Mouse (Mus musculus): ENCODE data around the gene Mucl3. TPM values are rescaled to one million over a fixed set of nuclear protein-coding genes. Genes with fewer than 3 reads are reported as not detected.

Gene Mucl3
- polyA plus RNA-seq (2015; fragmentation: Nextera tagmentation; extraction: Ambion mirVana): not detected in 2 replicates

GRCm38 (mm10) chr17:35643609-35644236 is at the start of gene Mucl3:
TSS of gene Mucl3 (minus strand) at chr17:35643695.
- Histone ChIP-seq H3K27ac (ENCODE audit: low read depth) (no peak within 1 kb of the TSS), H3K9ac (replicated peaks) (no peak within 1 kb of the TSS), H3K4me3 (ENCODE audit: low read depth, low read length) (no peak within 1 kb of the TSS), H3K9me3 (ENCODE audit: low read length) (no peaks in the 10 kb centered on the region), H3K36me3 (replicated peaks; ENCODE audit: insufficient read depth, low read length) (no peaks in the 10 kb centered on the region), H3K27me3 (ENCODE audit: insufficient read depth, low read length) (no peaks in the 10 kb centered on the region; the same call in none of the 2 replicates), H3K4me2 (ENCODE audit: low read depth, low read length) (no peak within 1 kb of the TSS), H3K4me1 (ENCODE audit: insufficient read depth) (no peaks in the 10 kb centered on the region)
- ATAC-seq (no peak; the same call in 1 of the 2 replicates), DNase-seq (no peak)
- TF ChIP-seq CTCF (IDR thresholded peaks at IDR 0.05; ENCODE audit: low read depth): no peak
- TF ChIP-seq EP300 (IDR thresholded peaks at IDR 0.05; ENCODE audit: low read depth): no peak
- 61% methylated on average over 13 of the region's 13 CpGs for WGBS (ENCODE audit: insufficient replicate concordance)

- Histone ChIP-seq H3K27me3 (ENCODE audit: insufficient read depth, low read length) (peaks cover 2% of the 10 kb centered on the region; the same call in 1 of the 2 replicates), H3K4me1 (ENCODE audit: insufficient read depth) (no peaks in the 10 kb centered on the region), H3K4me2 (ENCODE audit: low read depth, low read length) (no peak overlapping the region), H3K9ac (replicated peaks) (no peak overlapping the region), H3K9me3 (ENCODE audit: low read length) (no peaks in the 10 kb centered on the region), H3K4me3 (ENCODE audit: low read depth, low read length) (no peak overlapping the region), H3K36me3 (replicated peaks; ENCODE audit: insufficient read depth, low read length) (no peaks in the 10 kb centered on the region), H3K27ac (ENCODE audit: low read depth) (no peak overlapping the region)
- DNase-seq (no peak), ATAC-seq (no peak)
- no peak for TF ChIP-seq EP300 (IDR thresholded peaks at IDR 0.05; ENCODE audit: low read depth)
- TF ChIP-seq CTCF (IDR thresholded peaks at IDR 0.05; ENCODE audit: low read depth): no peak
- WGBS (ENCODE audit: insufficient replicate concordance): 26% methylated on average over 4 of the region's 4 CpGs
Measured at GRCm38 (mm10) chr17:35692368-35692767, 48.9 kb upstream of the Mucl3 start.

GRCm38 (mm10) chr17:35691811-35692210 is 48.3 kb upstream of the Mucl3 start:
- Histone ChIP-seq H3K4me3 (ENCODE audit: low read depth, low read length) (no peak overlapping the region), H3K27me3 (ENCODE audit: insufficient read depth, low read length) (no peaks in the 10 kb centered on the region), H3K4me2 (ENCODE audit: low read depth, low read length) (no peak overlapping the region), H3K9ac (replicated peaks) (no peak overlapping the region), H3K36me3 (replicated peaks; ENCODE audit: insufficient read depth, low read length) (no peaks in the 10 kb centered on the region), H3K9me3 (ENCODE audit: low read length) (no peaks in the 10 kb centered on the region), H3K27ac (ENCODE audit: low read depth) (no peak overlapping the region), H3K4me1 (ENCODE audit: insufficient read depth) (no peaks in the 10 kb centered on the region)
- ATAC-seq (no peak), DNase-seq (no peak)
- WGBS (ENCODE audit: insufficient replicate concordance): 76% methylated on average over 4 of the region's 4 CpGs
- no peak for TF ChIP-seq EP300 (IDR thresholded peaks at IDR 0.05; ENCODE audit: low read depth)
- no peak for TF ChIP-seq CTCF (IDR thresholded peaks at IDR 0.05; ENCODE audit: low read depth)

- H3K27me3 ChIP-seq (ENCODE audit: insufficient read depth, low read length): no peaks in the 10 kb centered on the region
- 81% methylated on average over 18 of the region's 18 CpGs for WGBS (ENCODE audit: insufficient replicate concordance)
- no peak overlapping the region for H3K9ac ChIP-seq (replicated peaks)
- no peak overlapping the region for H3K27ac ChIP-seq (ENCODE audit: low read depth)
- H3K36me3 ChIP-seq (replicated peaks; ENCODE audit: insufficient read depth, low read length): no peaks in the 10 kb centered on the region
- H3K4me3 ChIP-seq (ENCODE audit: low read depth, low read length): no peak overlapping the region
- ATAC-seq (no peak), DNase-seq (no peak)
- H3K4me2 ChIP-seq (ENCODE audit: low read depth, low read length): no peak overlapping the region
- H3K9me3 ChIP-seq (ENCODE audit: low read length): no peaks in the 10 kb centered on the region
- H3K4me1 ChIP-seq (ENCODE audit: insufficient read depth): no peaks in the 10 kb centered on the region
- TF ChIP-seq EP300 (IDR thresholded peaks at IDR 0.05; ENCODE audit: low read depth) (no peak), CTCF (IDR thresholded peaks at IDR 0.05; ENCODE audit: low read depth) (no peak)
Measured at GRCm38 (mm10) chr17:35689936-35690645, 46.6 kb upstream of the Mucl3 start.

- Histone ChIP-seq H3K4me1 (ENCODE audit: insufficient read depth) (no peaks in the 10 kb centered on the region), H3K4me3 (ENCODE audit: low read depth, low read length) (no peak overlapping the region), H3K27ac (ENCODE audit: low read depth) (no peak overlapping the region), H3K9ac (replicated peaks) (no peak overlapping the region), H3K9me3 (ENCODE audit: low read length) (no peaks in the 10 kb centered on the region), H3K4me2 (ENCODE audit: low read depth, low read length) (no peak overlapping the region), H3K36me3 (replicated peaks; ENCODE audit: insufficient read depth, low read length) (no peaks in the 10 kb centered on the region), H3K27me3 (ENCODE audit: insufficient read depth, low read length) (no peaks in the 10 kb centered on the region)
- DNase-seq (peak; percentile 51), ATAC-seq (no peak)
- TF ChIP-seq EP300 (IDR thresholded peaks at IDR 0.05; ENCODE audit: low read depth) (no peak), CTCF (IDR thresholded peaks at IDR 0.05; ENCODE audit: low read depth) (peak; percentile 25)
- WGBS (ENCODE audit: insufficient replicate concordance): 75% methylated on average over 25 of the region's 25 CpGs
Measured at GRCm38 (mm10) chr17:35688347-35689175, 45.1 kb upstream of the Mucl3 start.

- no peak for DNase-seq
- Histone ChIP-seq H3K4me2 (ENCODE audit: low read depth, low read length) (no peak overlapping the region), H3K27ac (ENCODE audit: low read depth) (no peak overlapping the region), H3K4me3 (ENCODE audit: low read depth, low read length) (no peak overlapping the region), H3K9ac (replicated peaks) (no peak overlapping the region), H3K9me3 (ENCODE audit: low read length) (no peaks in the 10 kb centered on the region), H3K36me3 (replicated peaks; ENCODE audit: insufficient read depth, low read length) (no peaks in the 10 kb centered on the region), H3K27me3 (ENCODE audit: insufficient read depth, low read length) (no peaks in the 10 kb centered on the region), H3K4me1 (ENCODE audit: insufficient read depth) (no peaks in the 10 kb centered on the region)
- WGBS (ENCODE audit: insufficient replicate concordance): 68% methylated on average over 9 of the region's 9 CpGs
- TF ChIP-seq EP300 (IDR thresholded peaks at IDR 0.05; ENCODE audit: low read depth) (no peak), CTCF (IDR thresholded peaks at IDR 0.05; ENCODE audit: low read depth) (no peak)
- no peak for ATAC-seq
Measured at GRCm38 (mm10) chr17:35685061-35685460, 41.6 kb upstream of the Mucl3 start.

Measured in liver, postnatal 0 days (tissue).